Mouse (Mus musculus) forebrain, embryonic 15.5 days (tissue): ENCODE results near the gene Uqcr10. TPM values are rescaled to one million over a fixed set of nuclear protein-coding genes. Genes with fewer than 3 reads are reported as not detected.

Experiments
- ATAC-seq: fragments of 200-750 bp; cut with Nextera tagmentation; replicated peaks from 2 replicates; pipeline ENCODE4 v1.8.0; 2017; ENCODE audit warnings: mild to moderate bottlenecking, moderate TSS enrichment, moderate library complexity
- H3K27ac ChIP-seq: fragments of 300-500 bp; sonication (generic); replicated peaks from 2 replicates; pipeline ENCODE4 v1.5.1; 2015; ENCODE audit warnings: mild to moderate bottlenecking, inconsistent platforms
- H3K27me3 ChIP-seq: fragments of 300-500 bp; sonication (generic); 2 replicates; pipeline ENCODE4 v1.6.1; 2015; ENCODE audit warnings: inconsistent platforms
- H3K36me3 ChIP-seq: fragments of 300-500 bp; sonication (generic); 2 replicates; pipeline ENCODE4 v1.6.1; 2015; ENCODE audit warnings: mild to moderate bottlenecking, inconsistent platforms
- H3K4me1 ChIP-seq: fragments of 300-500 bp; sonication (generic); 2 replicates; pipeline ENCODE4 v1.6.1; 2015; ENCODE audit warnings: inconsistent platforms
- H3K4me2 ChIP-seq: fragments of 300-500 bp; sonication (generic); replicated peaks from 2 replicates; pipeline ENCODE4 v1.6.1; 2015; ENCODE audit warnings: mild to moderate bottlenecking, inconsistent platforms
- H3K4me3 ChIP-seq: fragments of 300-500 bp; sonication (generic); 2 replicates; pipeline ENCODE4 v1.5.1; 2015; ENCODE audit warnings: mild to moderate bottlenecking, inconsistent platforms
- H3K9ac ChIP-seq: fragments of 300-500 bp; sonication (generic); replicated peaks from 2 replicates; pipeline ENCODE4 v1.6.1; 2015; ENCODE audit warnings: mild to moderate bottlenecking, inconsistent platforms
- H3K9me3 ChIP-seq: fragments of 300-500 bp; sonication (generic); 2 replicates; pipeline ENCODE4 v1.6.1; 2016; ENCODE audit warnings: inconsistent platforms
- WGBS: fragments of 180-500 bp; shearing (Covaris S2); methylation state at CpG from one replicate; pipeline ENCODE4 v1.1.7; 2015; ENCODE audit warnings: mixed read lengths; 5-methylcytosine and 5-hydroxymethylcytosine counted together
- polyA plus RNA-seq: library from polyadenylated mRNA; unstranded; fragments of >200 nt; fragmentation: Nextera tagmentation; extraction: Ambion mirVana; gene quantifications from 2 replicates; pipeline ENCODE4 v1.2.1, GENCODE M21; 2015

Gene Uqcr10
- polyA plus RNA-seq, 1 experiment from 2014 or later, result 538 TPM

- Histone ChIP-seq H3K4me1 (peaks cover 4% of the 10 kb centered on the region; the same call in 1 of the 2 replicates), H3K4me3 (no peak overlapping the region), H3K9ac (no peak overlapping the region), H3K4me2 (no peak overlapping the region), H3K27ac (no peak overlapping the region), H3K9me3 (no peaks in the 10 kb centered on the region), H3K27me3 (no peaks in the 10 kb centered on the region), H3K36me3 (no peaks in the 10 kb centered on the region)
- 78% methylated on average over 7 of the region's 7 CpGs for WGBS
- ATAC-seq, result no peak
Observed at GRCm38 (mm10) chr11:4731781-4732180, 27.6 kb upstream of the Uqcr10 start.

GRCm38 (mm10) chr11:4730913-4731312 is 26.8 kb upstream of the Uqcr10 start:
- Histone ChIP-seq H3K4me2 (no peak overlapping the region), H3K27ac (no peak overlapping the region), H3K27me3 (no peaks in the 10 kb centered on the region), H3K4me1 (peaks cover 4% of the 10 kb centered on the region; the same call in 1 of the 2 replicates), H3K4me3 (no peak overlapping the region), H3K9me3 (no peaks in the 10 kb centered on the region), H3K36me3 (no peaks in the 10 kb centered on the region), H3K9ac (no peak overlapping the region)
- ATAC-seq, result no peak
- WGBS, result 79% methylated on average over 5 of the region's 5 CpGs

- H3K9ac ChIP-seq, result no peak overlapping the region; the same call in 1 of the 2 replicates
- H3K27ac ChIP-seq, result no peak overlapping the region
- no peak overlapping the region for H3K4me2 ChIP-seq
- WGBS, result 90% methylated on average over 6 of the region's 6 CpGs
- H3K9me3 ChIP-seq, result no peaks in the 10 kb centered on the region
- H3K36me3 ChIP-seq, result peaks cover under 1% of the 10 kb centered on the region; the same call in 1 of the 2 replicates
- H3K4me1 ChIP-seq, result peaks cover 4% of the 10 kb centered on the region; the same call in 1 of the 2 replicates
- no peaks in the 10 kb centered on the region for H3K27me3 ChIP-seq
- no peak for ATAC-seq
- H3K4me3 ChIP-seq, result no peak overlapping the region
Observed at GRCm38 (mm10) chr11:4730096-4730495, 26.0 kb upstream of the Uqcr10 start.

- no peak; the same call in 1 of the 2 replicates for ATAC-seq
- Histone ChIP-seq H3K9ac (no peak overlapping the region), H3K4me2 (no peak overlapping the region), H3K27me3 (no peaks in the 10 kb centered on the region), H3K4me3 (no peak overlapping the region), H3K36me3 (peaks cover 6% of the 10 kb centered on the region), H3K9me3 (no peaks in the 10 kb centered on the region), H3K27ac (no peak overlapping the region), H3K4me1 (peaks cover 4% of the 10 kb centered on the region; the same call in 1 of the 2 replicates)
- WGBS, result 53% methylated on average over 12 of the region's 12 CpGs
Observed at GRCm38 (mm10) chr11:4729603-4730002, 25.5 kb upstream of the Uqcr10 start.

- Histone ChIP-seq H3K27ac (peak overlapping the region; percentile 56; the same call in 1 of the 2 replicates), H3K27me3 (no peaks in the 10 kb centered on the region)
- WGBS, result 81% methylated on average over 8 of the region's 8 CpGs
Observed at GRCm38 (mm10) chr11:4721728-4722127, 17.6 kb upstream of the Uqcr10 start.

GRCm38 (mm10) chr11:4720900-4721580 is 16.9 kb upstream of the Uqcr10 start:
- H3K9ac ChIP-seq, result no peak overlapping the region
- 39% methylated on average over 7 of the region's 7 CpGs for WGBS

More at GRCm38 (mm10) chr11:4721728-4722127, 17.6 kb upstream of the Uqcr10 start:
- no peak for ATAC-seq
- peaks cover 16% of the 10 kb centered on the region for H3K4me1 ChIP-seq
- no peaks in the 10 kb centered on the region for H3K9me3 ChIP-seq
- no peak overlapping the region for H3K9ac ChIP-seq
- no peak overlapping the region for H3K4me2 ChIP-seq
- no peak overlapping the region for H3K4me3 ChIP-seq
- H3K36me3 ChIP-seq, result peaks cover 13% of the 10 kb centered on the region

GRCm38 (mm10) chr11:4720393-4720792 is 16.3 kb upstream of the Uqcr10 start:
- no peak overlapping the region for H3K4me2 ChIP-seq
- peaks cover 13% of the 10 kb centered on the region for H3K36me3 ChIP-seq
- no peak overlapping the region for H3K9ac ChIP-seq
- 54% methylated on average over 11 of the region's 11 CpGs for WGBS
- no peak for ATAC-seq
- peaks cover 19% of the 10 kb centered on the region for H3K4me1 ChIP-seq
- no peaks in the 10 kb centered on the region for H3K9me3 ChIP-seq
- H3K4me3 ChIP-seq, result no peak overlapping the region
- no peak overlapping the region for H3K27ac ChIP-seq
- H3K27me3 ChIP-seq, result no peaks in the 10 kb centered on the region

More at GRCm38 (mm10) chr11:4720900-4721580, 16.9 kb upstream of the Uqcr10 start:
- Histone ChIP-seq H3K4me2 (no peak overlapping the region), H3K27ac (peak overlapping the region; percentile 56), H3K9me3 (no peaks in the 10 kb centered on the region), H3K27me3 (no peaks in the 10 kb centered on the region), H3K4me1 (peaks cover 19% of the 10 kb centered on the region), H3K4me3 (no peak overlapping the region), H3K36me3 (peaks cover 13% of the 10 kb centered on the region)
- no peak for ATAC-seq

GRCm38 (mm10) chr11:4719961-4720360 is 15.8 kb upstream of the Uqcr10 start:
- 91% methylated on average over 9 of the region's 9 CpGs for WGBS
- no peak overlapping the region for H3K27ac ChIP-seq
- H3K4me2 ChIP-seq, result no peak overlapping the region
- H3K4me1 ChIP-seq, result peaks cover 19% of the 10 kb centered on the region
- peaks cover 11% of the 10 kb centered on the region for H3K36me3 ChIP-seq
- H3K9ac ChIP-seq, result no peak overlapping the region
- ATAC-seq, result no peak
- no peaks in the 10 kb centered on the region for H3K27me3 ChIP-seq
- no peak overlapping the region for H3K4me3 ChIP-seq
- H3K9me3 ChIP-seq, result no peaks in the 10 kb centered on the region

- Histone ChIP-seq H3K4me2 (no peak overlapping the region), H3K9me3 (no peaks in the 10 kb centered on the region), H3K9ac (no peak overlapping the region), H3K4me3 (no peak overlapping the region), H3K27ac (no peak overlapping the region), H3K36me3 (no peaks in the 10 kb centered on the region), H3K27me3 (no peaks in the 10 kb centered on the region), H3K4me1 (peaks cover 19% of the 10 kb centered on the region)
- 86% methylated on average over 5 of the region's 5 CpGs for WGBS
- ATAC-seq, result no peak
Observed at GRCm38 (mm10) chr11:4718548-4718947, 14.4 kb upstream of the Uqcr10 start.

- Histone ChIP-seq H3K4me1 (peaks cover 19% of the 10 kb centered on the region), H3K4me3 (no peak overlapping the region), H3K27me3 (no peaks in the 10 kb centered on the region), H3K27ac (no peak overlapping the region), H3K9me3 (no peaks in the 10 kb centered on the region), H3K36me3 (no peaks in the 10 kb centered on the region), H3K9ac (no peak overlapping the region), H3K4me2 (no peak overlapping the region)
- no peak for ATAC-seq
- 78% methylated on average over 5 of the region's 5 CpGs for WGBS
Observed at GRCm38 (mm10) chr11:4716530-4717236, 12.5 kb upstream of the Uqcr10 start.

- Histone ChIP-seq H3K4me1 (peaks cover 10% of the 10 kb centered on the region; the same call in 1 of the 2 replicates), H3K4me2 (no peak overlapping the region), H3K27me3 (no peaks in the 10 kb centered on the region), H3K9me3 (no peaks in the 10 kb centered on the region), H3K36me3 (no peaks in the 10 kb centered on the region), H3K27ac (no peak overlapping the region), H3K9ac (no peak overlapping the region), H3K4me3 (no peak overlapping the region)
- 95% methylated on average over 4 of the region's 4 CpGs for whole genome bisulfite sequencing
- no peak for ATAC-seq
Observed at GRCm38 (mm10) chr11:4715596-4715995, 11.5 kb upstream of the Uqcr10 start.

- no peak overlapping the region for H3K27ac ChIP-seq
- H3K4me3 ChIP-seq, result no peak overlapping the region
- H3K27me3 ChIP-seq, result no peaks in the 10 kb centered on the region
- H3K9ac ChIP-seq, result no peak overlapping the region
- H3K4me2 ChIP-seq, result no peak overlapping the region
- 84% methylated on average over 4 of the region's 4 CpGs for WGBS
- no peaks in the 10 kb centered on the region for H3K9me3 ChIP-seq
- H3K36me3 ChIP-seq, result no peaks in the 10 kb centered on the region
- H3K4me1 ChIP-seq, result peaks cover 6% of the 10 kb centered on the region; the same call in 1 of the 2 replicates
- ATAC-seq, result no peak
Observed at GRCm38 (mm10) chr11:4714727-4715126, 10.6 kb upstream of the Uqcr10 start.
